Mouse (Mus musculus) small intestine, adult 2 months (tissue): ENCODE results near the gene Nav1. TPM values are rescaled to one million over a fixed set of nuclear protein-coding genes. Genes with fewer than 3 reads are reported as not detected.
A peak's percentile ranks its signal among the peaks of the same experiment; 100 is the strongest.

Experiments used
- H3K27ac ChIP-seq: fragments of 200-500 bp; 2 replicates; pipeline ENCODE4 v1.5.1; 2012; ENCODE audit warnings: low read depth, low read length, control low read depth, inconsistent platforms; ENCODE audit not compliant: insufficient read depth
- H3K27me3 ChIP-seq: fragments of 200-500 bp; 2 replicates; pipeline ENCODE4 v1.6.1; 2012; ENCODE audit warnings: mild to moderate bottlenecking, moderate library complexity, low read length, inconsistent platforms; ENCODE audit not compliant: control insufficient read depth, insufficient read depth
- H3K36me3 ChIP-seq: fragments of 200-500 bp; 2 replicates; pipeline ENCODE4 v1.6.1; 2012; ENCODE audit warnings: mild to moderate bottlenecking, low read length, control low read depth, inconsistent platforms; ENCODE audit not compliant: control insufficient read depth, insufficient read depth
- H3K4me1 ChIP-seq: fragments of 200-500 bp; 2 replicates; pipeline ENCODE4 v1.6.1; 2012; ENCODE audit warnings: low read length, inconsistent platforms, mixed read lengths; ENCODE audit not compliant: control insufficient read depth, insufficient read depth, insufficient read length
- H3K4me3 ChIP-seq: fragments of 200-500 bp; 2 replicates; pipeline ENCODE4 v1.5.1; 2012; ENCODE audit warnings: low read depth, mild to moderate bottlenecking, control low read depth, inconsistent platforms, low read length, moderate library complexity
- CTCF ChIP-seq: fragments of 200-500 bp; IDR thresholded peaks from 2 replicates; pipeline ENCODE4 v1.5.1; 2012; ENCODE audit warnings: low read depth, mild to moderate bottlenecking, control low read depth, inconsistent platforms, low read length, moderate library complexity, mixed read lengths; ENCODE audit not compliant: insufficient replicate concordance, insufficient read length; ENCODE audit errors: extremely low read depth
- POLR2A ChIP-seq: fragments of 200-500 bp; IDR thresholded peaks from 2 replicates; pipeline ENCODE4 v1.6.1; 2012; ENCODE audit warnings: low read depth, mild to moderate bottlenecking, control low read depth, inconsistent platforms, low read length, moderate library complexity
- WGBS: fragments of 180-500 bp; shearing (Covaris S2); methylation state at CpG from one replicate; pipeline ENCODE4 v1.1.7; 2018; 5-methylcytosine and 5-hydroxymethylcytosine counted together
- polyA plus RNA-seq: library from polyadenylated mRNA; depleted of rRNA; stranded (reverse); fragments of >200 nt; gene quantifications from 2 replicates; pipeline ENCODE4 v1.2.3, GENCODE M21; 2012

The Nav1 gene
- polyA plus RNA-seq, 1 experiment: 6.2 TPM

DNA sequence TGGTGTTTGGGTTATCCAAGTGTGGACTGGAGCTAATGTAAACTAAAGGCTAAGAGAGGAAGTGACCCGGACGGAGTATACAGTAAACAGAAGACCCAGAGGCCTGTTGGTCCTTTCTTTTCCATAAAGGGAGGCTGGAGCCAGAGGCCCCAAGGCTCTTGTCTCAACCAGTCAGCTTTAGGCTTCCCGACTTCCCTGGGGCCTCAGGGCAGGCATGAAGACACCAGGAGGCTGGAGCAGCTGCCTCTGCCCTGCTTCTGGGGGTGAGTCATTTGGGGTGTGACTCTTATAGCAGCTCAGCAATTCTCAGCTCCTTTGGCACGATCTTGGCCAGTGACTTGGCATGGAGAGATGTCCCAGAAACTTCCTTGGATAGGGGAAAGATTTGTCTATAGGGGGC is 71.8 kb downstream of the Nav1 start:
- TF ChIP-seq CTCF (no peak), POLR2A (no peak)
- Histone ChIP-seq H3K27me3 (no peaks in the 10 kb centered on the region), H3K4me3 (no peak overlapping the region), H3K27ac (peak overlapping the region; percentile 70), H3K4me1 (no peaks in the 10 kb centered on the region; the same call in 1 of the 2 replicates), H3K36me3 (no peaks in the 10 kb centered on the region)
- 20% methylated on average over 4 of the region's 4 CpGs for WGBS

DNA sequence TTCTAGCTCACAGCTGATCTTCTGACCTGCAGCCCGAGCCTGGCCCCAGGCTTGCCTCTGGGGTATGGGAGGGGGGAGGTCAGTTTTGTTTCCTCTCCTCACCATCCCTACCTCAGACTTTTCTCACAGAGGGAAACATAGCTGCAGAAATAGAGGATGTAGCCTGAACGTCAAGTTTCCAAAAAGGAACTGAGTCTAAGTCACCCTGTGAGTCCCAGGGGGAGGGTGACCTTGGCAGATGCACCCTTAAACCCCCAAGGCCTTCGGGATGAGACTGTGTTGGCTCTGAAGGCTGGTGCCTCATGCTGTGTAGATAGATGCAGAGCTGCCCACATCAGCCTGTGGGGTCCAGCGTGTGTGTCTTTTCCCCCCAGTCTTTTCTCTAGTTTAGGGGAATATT is 72.3 kb downstream of the Nav1 start:
- H3K36me3 ChIP-seq: no peaks in the 10 kb centered on the region
- H3K27ac ChIP-seq: peak overlapping the region; percentile 70
- H3K4me1 ChIP-seq: no peaks in the 10 kb centered on the region; the same call in 1 of the 2 replicates
- no peak overlapping the region for H3K4me3 ChIP-seq
- no peaks in the 10 kb centered on the region for H3K27me3 ChIP-seq
- no peak for TF ChIP-seq CTCF
- WGBS: 59% methylated on average over 4 of the region's 4 CpGs

DNA sequence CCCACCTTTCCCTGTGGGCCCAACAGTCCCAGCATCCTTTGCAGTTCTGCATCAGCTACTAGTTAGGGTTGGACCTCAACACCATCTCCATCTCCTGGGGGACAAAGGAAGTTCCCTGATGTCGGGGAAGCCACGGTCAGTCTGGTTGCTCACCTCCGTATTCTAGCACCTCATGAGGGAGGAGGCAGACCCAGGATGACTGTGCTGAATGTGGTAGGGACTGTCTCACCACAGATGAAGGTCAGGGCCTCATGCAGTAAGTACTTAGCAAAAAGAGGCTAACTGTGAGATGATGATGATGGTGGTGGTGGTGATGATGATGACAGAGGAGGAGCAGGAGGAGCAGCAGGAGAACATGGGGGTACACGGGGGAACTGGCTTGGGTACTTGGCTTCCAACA is 73.0 kb downstream of the Nav1 start:
- H3K4me1 ChIP-seq: no peaks in the 10 kb centered on the region; the same call in 1 of the 2 replicates
- H3K27ac ChIP-seq: peak overlapping the region; percentile 70
- TF ChIP-seq CTCF: no peak
- TF ChIP-seq POLR2A: no peak
- 94% methylated on average over 4 of the region's 4 CpGs for WGBS
- no peak overlapping the region for H3K4me3 ChIP-seq
- no peaks in the 10 kb centered on the region for H3K36me3 ChIP-seq
- H3K27me3 ChIP-seq: no peaks in the 10 kb centered on the region

- no peak for TF ChIP-seq CTCF
- TF ChIP-seq POLR2A: no peak
- no peaks in the 10 kb centered on the region; the same call in 1 of the 2 replicates for H3K4me1 ChIP-seq
- no peaks in the 10 kb centered on the region for H3K36me3 ChIP-seq
- no peak overlapping the region for H3K4me3 ChIP-seq
- no peaks in the 10 kb centered on the region for H3K27me3 ChIP-seq
- WGBS: 94% methylated on average over 23 of the region's 23 CpGs
- H3K27ac ChIP-seq: no peak overlapping the region
Observed at GRCm38 (mm10) chr1:135532383-135532782, 74.7 kb downstream of the Nav1 start.

DNA sequence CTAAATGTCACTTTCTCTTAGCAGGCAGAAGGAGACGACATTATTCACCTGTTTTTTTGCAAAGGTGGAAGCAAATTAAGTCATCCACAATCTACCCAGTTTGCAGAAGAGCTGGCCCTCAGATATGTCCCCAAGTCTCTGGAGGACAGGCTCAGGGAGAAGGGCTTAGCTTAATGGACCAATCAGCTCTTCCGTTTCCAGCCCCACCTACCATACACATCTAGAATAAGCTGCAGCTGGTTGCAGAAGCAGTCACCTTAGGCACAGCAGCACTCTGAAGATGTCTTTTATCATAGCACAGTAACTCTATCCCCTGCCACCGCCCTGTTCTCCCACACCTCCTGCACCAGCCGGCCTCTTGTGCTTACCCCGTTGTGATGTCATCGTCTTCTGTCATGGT is 75.1 kb downstream of the Nav1 start:
- no peaks in the 10 kb centered on the region for H3K27me3 ChIP-seq
- TF ChIP-seq CTCF (no peak), POLR2A (no peak)
- 81% methylated on average over 6 of the region's 6 CpGs for WGBS
- H3K27ac ChIP-seq: no peak overlapping the region
- no peaks in the 10 kb centered on the region; the same call in 1 of the 2 replicates for H3K4me1 ChIP-seq
- H3K36me3 ChIP-seq: no peaks in the 10 kb centered on the region
- no peak overlapping the region for H3K4me3 ChIP-seq

DNA sequence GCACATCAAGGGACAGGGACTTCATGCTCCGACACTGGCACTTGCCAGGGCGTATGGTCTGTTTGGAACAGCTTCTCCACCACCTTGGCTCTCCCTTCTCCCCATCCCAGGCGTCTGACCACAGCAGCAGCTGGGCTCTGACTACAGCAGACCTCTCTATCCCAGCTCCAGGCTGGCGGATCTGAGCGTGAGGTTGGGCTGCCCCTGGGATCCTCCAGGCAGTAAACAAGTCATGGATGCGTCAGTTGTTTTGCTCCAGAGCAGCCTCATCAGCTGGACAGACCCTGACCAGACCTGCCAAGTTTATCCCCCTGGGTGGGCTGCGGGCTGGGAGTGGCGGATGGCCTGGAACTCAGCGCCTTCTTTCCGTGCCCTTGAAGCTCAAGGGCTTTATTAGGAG is 76.0 kb downstream of the Nav1 start:
- 76% methylated on average over 10 of the region's 10 CpGs for WGBS
- H3K4me3 ChIP-seq: no peak overlapping the region
- peak overlapping the region; percentile 33 for H3K27ac ChIP-seq
- H3K4me1 ChIP-seq: no peaks in the 10 kb centered on the region; the same call in 1 of the 2 replicates
- no peaks in the 10 kb centered on the region for H3K36me3 ChIP-seq
- no peaks in the 10 kb centered on the region for H3K27me3 ChIP-seq
- TF ChIP-seq CTCF (no peak), POLR2A (no peak)

- Histone ChIP-seq H3K27ac (no peak overlapping the region), H3K27me3 (no peaks in the 10 kb centered on the region), H3K36me3 (no peaks in the 10 kb centered on the region), H3K4me3 (no peak overlapping the region), H3K4me1 (no peaks in the 10 kb centered on the region)
- WGBS: 76% methylated on average over 4 of the region's 4 CpGs
- TF ChIP-seq POLR2A: no peak
- TF ChIP-seq CTCF: no peak
Observed at GRCm38 (mm10) chr1:135524518-135524860, 82.6 kb downstream of the Nav1 start.

GRCm38 (mm10) chr1:135523780-135524517 is 83.1 kb downstream of the Nav1 start:
- Histone ChIP-seq H3K4me1 (no peaks in the 10 kb centered on the region), H3K27me3 (no peaks in the 10 kb centered on the region), H3K36me3 (no peaks in the 10 kb centered on the region), H3K27ac (peak overlapping the region; percentile 47; the same call in 1 of the 2 replicates), H3K4me3 (no peak overlapping the region)
- no peak for TF ChIP-seq CTCF
- TF ChIP-seq POLR2A: no peak
- 67% methylated on average over 12 of the region's 12 CpGs for WGBS
